Mouse (Mus musculus) liver, embryonic 13.5 days (tissue): ENCODE measurements around the gene Ccdc77. TPM values are rescaled to one million over a fixed set of nuclear protein-coding genes. Genes with fewer than 3 reads are reported as not detected.
"Not testable (repeated sequence)": the region's sequence is repeated elsewhere in the genome, so short reads cannot be mapped to it uniquely, and the experiment has no call there.

Experiments
- ATAC-seq: fragments of 200-750 bp; cut with Nextera tagmentation; 2 replicates; pipeline ENCODE4 v1.8.0; 2017; ENCODE audit warnings: low read depth, mild to moderate bottlenecking, moderate number of reproducible peaks, moderate library complexity
- DNase-seq: peaks from one replicate; pipeline ENCODE4 v3.0.0; 2022
- H3K27ac ChIP-seq: fragments of 300-500 bp; sonication (generic); 2 replicates; pipeline ENCODE4 v1.5.1; 2015; ENCODE audit warnings: moderate library complexity, mild to moderate bottlenecking, inconsistent platforms
- H3K27me3 ChIP-seq: fragments of 300-500 bp; sonication (generic); 2 replicates; pipeline ENCODE4 v1.6.1; 2015; ENCODE audit warnings: mild to moderate bottlenecking, inconsistent platforms
- H3K36me3 ChIP-seq: fragments of 300-500 bp; sonication (generic); 2 replicates; pipeline ENCODE4 v1.6.1; 2015; ENCODE audit warnings: mild to moderate bottlenecking, inconsistent platforms
- H3K4me1 ChIP-seq: fragments of 300-500 bp; sonication (generic); replicated peaks from 2 replicates; pipeline ENCODE4 v1.6.1; 2015; ENCODE audit warnings: inconsistent platforms
- H3K4me2 ChIP-seq: fragments of 300-500 bp; sonication (generic); 2 replicates; pipeline ENCODE4 v1.6.1; 2015; ENCODE audit warnings: inconsistent platforms, mild to moderate bottlenecking, moderate library complexity
- H3K4me3 ChIP-seq: fragments of 300-500 bp; sonication (generic); replicated peaks from 2 replicates; pipeline ENCODE4 v1.5.1; 2015; ENCODE audit warnings: mild to moderate bottlenecking, inconsistent platforms
- H3K9ac ChIP-seq: fragments of 300-500 bp; sonication (generic); 2 replicates; pipeline ENCODE4 v1.6.1; 2015; ENCODE audit warnings: mild to moderate bottlenecking, inconsistent platforms
- H3K9me3 ChIP-seq: fragments of 300-500 bp; sonication (generic); replicated peaks from 2 replicates; pipeline ENCODE4 v1.6.1; 2016; ENCODE audit warnings: inconsistent platforms
- WGBS: fragments of 180-500 bp; shearing (Covaris S2); methylation state at CpG from one replicate; pipeline ENCODE4 v1.1.7; 2015; ENCODE audit not compliant: insufficient replicate concordance; 5-methylcytosine and 5-hydroxymethylcytosine counted together
- polyA plus RNA-seq: library from polyadenylated mRNA; unstranded; fragments of >200 nt; fragmentation: Nextera tagmentation; extraction: Ambion mirVana; gene quantifications from 2 replicates; pipeline ENCODE4 v1.2.1, GENCODE M21; 2015

Ccdc77 gene
- polyA plus RNA-seq, 1 experiment from 2014 or later: 17.2 TPM

DNA sequence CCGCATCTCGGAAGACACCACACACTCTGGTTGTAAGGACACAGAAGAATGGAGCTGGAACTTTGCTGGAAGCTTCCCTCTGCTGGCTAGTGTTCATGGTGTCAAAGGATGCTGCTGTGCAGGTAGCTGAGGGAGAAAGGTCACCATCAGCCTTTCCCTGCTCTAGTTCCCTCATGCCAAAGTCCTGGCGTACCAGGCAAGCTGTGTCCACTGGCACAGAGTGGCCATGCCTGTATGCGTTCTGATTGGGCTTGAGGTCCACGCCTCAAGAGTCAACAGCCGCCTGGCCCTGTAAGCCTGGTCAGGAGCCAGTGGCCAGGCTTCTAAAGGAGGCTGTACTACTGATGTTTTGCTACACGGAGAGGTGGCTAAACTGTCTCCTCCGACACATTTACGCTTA is 54.8 kb downstream of the Ccdc77 start:
- no peaks in the 10 kb centered on the region for H3K36me3 ChIP-seq
- no peaks in the 10 kb centered on the region for H3K4me1 ChIP-seq
- DNase-seq (no peak), ATAC-seq (no peak)
- H3K4me2 ChIP-seq: no peak overlapping the region
- no peaks in the 10 kb centered on the region for H3K9me3 ChIP-seq
- H3K27me3 ChIP-seq: no peaks in the 10 kb centered on the region
- no peak overlapping the region for H3K27ac ChIP-seq
- no peak overlapping the region for H3K9ac ChIP-seq
- 77% methylated on average over 9 of the region's 9 CpGs for WGBS
- no peak overlapping the region for H3K4me3 ChIP-seq

DNA sequence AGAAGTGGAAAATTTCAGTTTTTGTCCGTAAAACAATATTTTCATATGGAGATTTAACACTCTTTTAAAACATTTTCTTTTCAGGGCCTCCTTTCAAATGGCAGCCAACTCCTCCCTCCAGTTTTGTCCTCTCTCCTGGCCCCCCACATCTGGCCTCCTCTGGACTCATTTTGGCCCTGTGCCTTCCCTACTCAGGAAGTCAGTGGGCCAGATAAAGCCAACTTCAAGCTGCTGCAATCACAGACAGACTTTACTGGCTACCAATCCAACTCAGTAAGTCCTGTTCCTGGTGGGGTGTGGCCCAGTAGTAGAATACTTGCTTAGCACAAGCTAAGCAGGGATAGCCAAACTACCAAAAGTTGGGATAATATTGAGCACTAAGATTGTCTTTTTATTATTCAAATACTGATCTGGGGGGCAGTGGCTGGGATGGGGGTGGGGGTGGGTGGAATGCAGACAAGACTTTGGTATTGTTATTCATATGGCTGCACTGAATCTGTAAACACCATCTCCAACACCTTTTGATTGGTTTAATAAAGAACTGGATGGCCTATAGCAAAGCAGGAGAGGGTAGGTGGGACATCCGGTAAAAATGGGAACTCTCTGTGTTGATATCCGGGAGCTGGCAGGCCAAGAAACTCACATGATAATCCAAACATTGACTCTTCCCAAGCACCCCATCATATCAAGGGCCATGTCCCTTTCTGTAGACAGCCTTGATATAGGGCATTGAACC is 57.1 kb downstream of the Ccdc77 start:
- H3K27me3 ChIP-seq: peaks cover 17% of the 10 kb centered on the region
- H3K27ac ChIP-seq: no peak overlapping the region
- ATAC-seq (no peak), DNase-seq (no peak)
- H3K4me3 ChIP-seq: no peak overlapping the region
- H3K36me3 ChIP-seq: no peaks in the 10 kb centered on the region
- H3K4me2 ChIP-seq: no peak overlapping the region
- H3K9ac ChIP-seq: no peak overlapping the region
- no peaks in the 10 kb centered on the region for H3K9me3 ChIP-seq
- WGBS: 67% methylated on average over 3 of the region's 3 CpGs
- H3K4me1 ChIP-seq: no peaks in the 10 kb centered on the region

DNA sequence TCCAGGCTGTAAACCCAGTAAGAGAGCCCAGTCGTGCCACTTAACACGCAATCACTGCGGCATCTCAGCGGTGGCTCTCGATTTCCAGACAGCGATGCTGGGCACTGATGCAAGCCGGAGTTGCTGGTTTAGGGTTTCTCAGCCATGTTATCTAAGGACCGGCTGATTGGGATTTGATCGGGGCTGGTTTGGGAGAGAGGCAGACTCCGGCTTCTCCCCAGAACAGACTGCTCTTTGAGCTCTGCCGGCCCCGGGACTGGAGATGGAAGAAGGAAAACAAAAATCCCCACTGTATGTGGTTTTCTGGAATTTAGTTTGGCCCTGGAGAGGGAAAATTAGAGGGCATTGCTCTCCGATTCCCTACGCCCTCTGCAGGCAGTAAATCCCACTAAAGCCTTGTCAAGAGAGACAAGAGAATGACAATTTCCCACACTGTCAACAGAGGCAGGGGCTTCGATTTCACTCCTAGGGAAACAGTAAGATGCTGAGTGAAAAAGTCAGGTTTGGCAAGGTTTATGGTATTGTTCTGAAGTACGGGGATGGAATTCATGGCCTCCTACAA is 61.3 kb downstream of the Ccdc77 start:
- Histone ChIP-seq H3K4me2 (no peak overlapping the region), H3K27ac (no peak overlapping the region)

DNA sequence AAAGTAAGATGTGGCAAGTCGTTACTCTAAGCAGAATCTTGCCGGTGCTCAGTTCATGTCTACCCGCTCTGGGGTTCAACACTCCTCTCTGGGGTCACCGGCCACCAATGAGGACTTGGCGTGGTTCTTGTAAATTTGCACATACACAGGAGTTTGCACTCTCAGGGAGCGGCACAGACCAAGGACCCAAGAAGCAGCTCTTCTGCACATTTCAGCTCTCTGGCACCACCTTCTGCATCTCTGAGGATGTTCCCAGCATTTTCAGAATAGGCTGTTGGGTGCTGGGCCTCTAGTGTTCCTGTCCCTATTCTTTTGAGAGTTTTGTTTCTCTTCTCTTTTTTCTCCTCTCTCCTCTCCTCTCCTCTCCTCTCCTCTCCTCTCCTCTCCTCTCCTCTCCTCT is 63.0 kb downstream of the Ccdc77 start:
- Histone ChIP-seq H3K4me2 (no peak overlapping the region), H3K36me3 (no peaks in the 10 kb centered on the region), H3K27ac (no peak overlapping the region), H3K27me3 (peaks cover 42% of the 10 kb centered on the region), H3K4me3 (no peak overlapping the region), H3K9ac (no peak overlapping the region), H3K9me3 (no peaks in the 10 kb centered on the region), H3K4me1 (no peaks in the 10 kb centered on the region)
- WGBS: 27% methylated on average over 6 of the region's 6 CpGs
- no peak for ATAC-seq
- no peak for DNase-seq

More for the DNA sequence above, 61.3 kb downstream of the Ccdc77 start:
- H3K4me3 ChIP-seq: no peak overlapping the region
- H3K27me3 ChIP-seq: peaks cover 34% of the 10 kb centered on the region
- H3K4me1 ChIP-seq: no peaks in the 10 kb centered on the region
- no peaks in the 10 kb centered on the region for H3K9me3 ChIP-seq
- H3K36me3 ChIP-seq: no peaks in the 10 kb centered on the region
- H3K9ac ChIP-seq: no peak overlapping the region
- no peak for ATAC-seq
- WGBS: 26% methylated on average over 16 of the region's 16 CpGs
- DNase-seq: no peak

DNA sequence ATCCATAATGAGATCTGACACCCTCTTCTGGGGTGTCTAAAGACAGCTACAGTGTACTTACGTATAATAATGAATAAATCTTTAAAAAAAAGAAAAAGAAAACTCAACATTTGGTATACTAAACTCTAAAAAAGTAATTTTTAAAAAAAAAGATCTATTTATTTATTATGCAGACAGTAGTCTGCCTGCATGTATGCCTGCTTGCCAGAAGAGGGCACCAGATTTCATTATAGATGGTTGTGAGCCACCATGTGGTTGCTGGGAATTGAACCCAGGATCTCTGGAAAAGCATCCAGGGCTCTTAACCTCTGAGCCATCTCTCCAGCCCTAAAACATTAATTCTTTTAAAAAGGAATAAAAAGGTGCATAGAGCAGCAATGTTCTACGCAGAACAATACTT is 67.6 kb downstream of the Ccdc77 start:
- H3K4me3 ChIP-seq, ATAC-seq, H3K27ac ChIP-seq, H3K9me3 ChIP-seq, H3K4me2 ChIP-seq, DNase-seq, H3K36me3 ChIP-seq, H3K9ac ChIP-seq: not testable (repeated sequence)
- peaks cover 12% of the 10 kb centered on the region for H3K4me1 ChIP-seq
- peaks cover 68% of the 10 kb centered on the region for H3K27me3 ChIP-seq
- WGBS: 69% methylated on average over 2 of the region's 2 CpGs

DNA sequence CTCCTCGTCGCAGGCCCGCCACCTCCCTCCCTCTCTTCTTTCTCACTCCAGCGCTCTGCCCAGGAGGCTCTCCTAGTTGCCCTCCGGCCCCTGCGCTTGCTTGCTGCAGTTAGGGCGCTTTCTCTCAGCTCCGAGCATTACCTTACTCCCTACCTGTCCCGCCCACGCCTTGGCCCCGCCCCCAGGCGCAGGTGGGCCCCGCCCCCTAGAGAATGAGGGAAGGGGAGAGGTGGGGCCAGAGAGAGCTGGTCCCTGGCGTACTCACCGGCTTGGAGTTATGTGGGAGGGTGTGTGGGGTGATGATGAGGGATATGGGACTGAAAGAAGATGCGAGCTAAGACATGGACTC is 69.4 kb downstream of the Ccdc77 start:
- Histone ChIP-seq H3K9me3 (no peaks in the 10 kb centered on the region), H3K27me3 (peaks cover 73% of the 10 kb centered on the region), H3K4me2 (peak overlapping the region; percentile 74), H3K9ac (peak overlapping the region; percentile 15; the same call in 1 of the 2 replicates), H3K36me3 (no peaks in the 10 kb centered on the region), H3K4me1 (peaks cover 12% of the 10 kb centered on the region), H3K27ac (no peak overlapping the region), H3K4me3 (peak overlapping the region; percentile 57)
- WGBS: 3% methylated on average over 16 of the region's 16 CpGs
- DNase-seq (no peak), ATAC-seq (no peak)

DNA sequence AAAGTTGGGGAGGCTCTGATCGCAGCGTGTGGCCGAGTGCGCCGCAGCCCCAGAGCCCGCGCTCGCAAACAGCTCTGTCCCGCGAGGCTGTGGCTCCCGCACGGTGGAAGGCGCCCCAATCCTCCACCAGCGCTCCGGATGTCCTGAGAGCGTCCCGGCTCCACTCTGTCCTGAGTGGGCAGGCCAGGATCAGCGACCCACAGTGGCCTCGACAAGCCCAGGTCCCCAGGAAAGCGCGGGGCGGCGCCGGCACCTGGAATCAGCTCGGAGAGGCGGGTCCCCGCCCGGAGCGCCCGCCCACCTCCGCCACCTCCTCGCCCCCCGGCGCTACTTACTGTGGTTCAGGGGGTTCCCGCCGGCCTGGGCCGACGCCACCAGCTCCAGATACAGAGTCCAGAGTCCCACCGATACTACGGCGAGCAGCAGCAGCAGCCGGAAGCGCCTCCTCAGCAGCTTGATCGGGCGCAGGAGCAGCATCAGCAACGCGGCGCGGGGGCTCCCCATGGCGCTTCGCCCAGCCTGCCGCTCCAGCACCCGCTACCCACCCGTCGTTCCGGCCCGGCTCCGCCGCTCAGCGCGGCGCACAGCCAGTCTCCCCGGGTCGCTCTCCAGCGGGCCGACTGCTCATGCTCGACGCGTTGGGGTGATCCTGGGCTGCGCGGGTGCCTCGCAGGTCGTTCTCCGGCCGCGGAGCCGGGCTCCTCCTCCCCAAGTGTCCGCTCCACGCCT is 70.0 kb downstream of the Ccdc77 start, which contains the start of the genes D330020A13Rik and B4galnt3:
D330020A13Rik (plus strand) TSS at position 309 of the 729 bp plus-strand sequence.
B4galnt3 (minus strand) TSS at position 504 of the 729 bp plus-strand sequence.
- no peak for DNase-seq
- ATAC-seq: no peak
- H3K27me3 ChIP-seq: peaks cover 78% of the 10 kb centered on the region
- H3K4me3 ChIP-seq: peak within 1 kb of the TSS; percentile 57
- no peaks in the 10 kb centered on the region for H3K36me3 ChIP-seq
- H3K4me2 ChIP-seq: peak within 1 kb of the TSS; percentile 74
- no peak within 1 kb of the TSS for H3K27ac ChIP-seq
- no peaks in the 10 kb centered on the region for H3K9me3 ChIP-seq
- peaks cover 12% of the 10 kb centered on the region for H3K4me1 ChIP-seq
- peak within 1 kb of the TSS; percentile 15; the same call in 1 of the 2 replicates for H3K9ac ChIP-seq
- under 1% methylated on average over 79 of the region's 79 CpGs for WGBS

DNA sequence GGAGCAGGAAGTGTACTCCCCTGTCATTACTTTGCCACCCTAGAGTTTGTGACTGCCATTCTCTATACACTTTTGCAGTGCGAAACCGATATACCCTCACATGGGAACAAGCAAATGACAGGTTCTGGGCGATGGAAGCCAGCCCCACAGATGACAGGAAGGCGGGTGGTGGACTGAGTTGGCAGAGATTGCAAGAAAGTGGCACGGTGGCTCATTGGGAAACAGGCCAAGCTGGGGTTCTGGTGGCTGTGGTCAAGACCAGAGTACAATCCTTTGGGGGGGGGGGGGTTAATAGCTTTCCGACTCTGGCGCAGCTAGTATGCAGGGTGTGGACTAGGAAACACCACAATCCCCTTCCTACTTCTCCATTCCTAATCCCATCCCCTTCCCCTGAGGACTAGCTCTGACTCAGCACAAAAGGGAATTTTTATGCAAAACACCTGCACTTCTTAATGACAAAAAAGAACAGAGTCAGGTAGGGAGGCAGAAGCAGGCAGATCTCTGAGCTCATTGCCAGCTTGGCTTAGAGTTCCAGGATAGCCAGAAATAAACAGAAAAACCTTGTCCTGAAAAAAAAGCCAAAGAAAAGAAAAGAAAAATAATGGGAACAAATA is 72.7 kb downstream of the Ccdc77 start:
- H3K27me3 ChIP-seq: peaks cover 75% of the 10 kb centered on the region

DNA sequence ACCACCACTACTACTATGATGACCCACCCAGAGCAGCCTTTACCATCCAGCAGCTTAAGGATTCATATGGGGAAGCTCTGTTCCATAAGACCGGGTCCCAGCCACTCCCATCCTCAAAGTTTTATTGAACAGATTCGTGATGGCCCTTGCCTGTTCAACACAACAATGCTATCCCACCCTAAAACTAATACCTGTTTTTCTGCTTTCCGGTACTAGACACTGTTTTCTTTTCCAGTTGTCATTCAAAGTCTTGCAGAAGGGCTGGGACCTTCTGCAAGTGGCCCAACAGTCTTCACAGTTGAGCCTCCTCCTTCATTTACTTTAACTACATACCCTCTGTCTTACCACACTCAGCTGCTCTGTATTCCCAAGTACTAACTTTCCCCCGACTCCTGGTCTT is 74.7 kb downstream of the Ccdc77 start:
- no peak overlapping the region for H3K27ac ChIP-seq
- no peak overlapping the region for H3K4me3 ChIP-seq
- ATAC-seq (no peak), DNase-seq (no peak)
- WGBS: 58% methylated on average over 4 of the region's 4 CpGs
- no peaks in the 10 kb centered on the region for H3K36me3 ChIP-seq
- H3K9me3 ChIP-seq: no peaks in the 10 kb centered on the region
- H3K4me2 ChIP-seq: no peak overlapping the region
- peaks cover 56% of the 10 kb centered on the region for H3K27me3 ChIP-seq
- peaks cover 7% of the 10 kb centered on the region for H3K4me1 ChIP-seq
- no peak overlapping the region for H3K9ac ChIP-seq

More for the DNA sequence above, 72.7 kb downstream of the Ccdc77 start:
- no peak overlapping the region for H3K9ac ChIP-seq
- no peak for ATAC-seq
- no peak overlapping the region for H3K4me3 ChIP-seq
- no peak overlapping the region for H3K4me2 ChIP-seq
- H3K36me3 ChIP-seq: no peaks in the 10 kb centered on the region
- no peak for DNase-seq
- peaks cover 12% of the 10 kb centered on the region for H3K4me1 ChIP-seq
- WGBS: 67% methylated on average over 7 of the region's 7 CpGs
- no peaks in the 10 kb centered on the region for H3K9me3 ChIP-seq
- no peak overlapping the region for H3K27ac ChIP-seq

DNA sequence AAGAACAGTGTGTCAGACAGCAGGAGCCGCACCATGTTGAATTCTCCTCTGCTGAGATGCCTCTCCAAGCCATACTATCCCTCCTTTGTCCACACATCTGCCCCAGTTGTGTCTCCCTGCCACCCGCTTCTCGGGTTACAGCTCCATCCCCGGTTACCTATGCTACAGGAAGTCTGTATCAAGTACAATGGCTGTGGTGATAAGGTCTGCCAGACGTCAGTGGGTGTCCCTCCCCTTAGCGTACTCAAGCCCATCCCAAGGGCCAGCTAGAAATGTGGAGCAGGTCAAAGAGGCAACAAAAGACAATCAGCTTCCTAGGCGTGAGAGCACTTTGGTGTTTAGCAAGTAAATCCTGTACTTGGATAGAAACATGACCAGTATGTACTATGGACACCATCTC is 75.6 kb downstream of the Ccdc77 start:
- Histone ChIP-seq H3K27ac (no peak overlapping the region), H3K4me2 (no peak overlapping the region), H3K9ac (no peak overlapping the region), H3K4me1 (no peaks in the 10 kb centered on the region), H3K9me3 (no peaks in the 10 kb centered on the region), H3K27me3 (peaks cover 47% of the 10 kb centered on the region), H3K36me3 (no peaks in the 10 kb centered on the region), H3K4me3 (no peak overlapping the region)
- ATAC-seq: no peak
- WGBS: 20% methylated on average over 7 of the region's 7 CpGs
- no peak for DNase-seq

DNA sequence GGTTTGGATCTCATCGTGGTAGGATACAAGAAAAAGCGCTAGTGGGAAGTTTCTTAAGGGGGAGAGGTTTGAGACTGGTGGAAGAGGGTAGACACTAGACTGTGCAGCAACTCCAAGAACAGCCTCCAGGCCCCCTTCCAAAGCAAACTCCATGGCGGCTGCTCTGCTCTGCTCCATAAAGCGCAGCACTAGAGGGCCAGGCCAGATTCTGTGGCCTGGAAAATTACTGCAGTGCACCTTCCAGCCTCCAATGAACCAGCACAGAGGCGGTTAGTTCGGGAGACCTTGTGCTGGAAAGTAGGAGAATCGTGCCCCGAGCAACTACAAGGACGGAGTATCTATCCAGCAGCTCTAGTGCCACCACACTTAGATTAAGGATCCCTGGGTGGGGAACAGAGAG is 76.9 kb downstream of the Ccdc77 start:
- no peaks in the 10 kb centered on the region for H3K4me1 ChIP-seq
- DNase-seq (no peak), ATAC-seq (no peak)
- peaks cover 35% of the 10 kb centered on the region for H3K27me3 ChIP-seq
- no peaks in the 10 kb centered on the region for H3K9me3 ChIP-seq
- H3K4me2 ChIP-seq: no peak overlapping the region
- H3K36me3 ChIP-seq: no peaks in the 10 kb centered on the region
- H3K27ac ChIP-seq: no peak overlapping the region
- H3K4me3 ChIP-seq: no peak overlapping the region
- 77% methylated on average over 9 of the region's 9 CpGs for WGBS
- no peak overlapping the region for H3K9ac ChIP-seq
